Mouse (Mus musculus) thymus, postnatal 25 days (tissue): ENCODE results near the gene Slc19a3.

Experiments used
- DNase-seq: peaks from one replicate; pipeline ENCODE4 v3.0.0; 2022

Gene Slc19a3

DNA sequence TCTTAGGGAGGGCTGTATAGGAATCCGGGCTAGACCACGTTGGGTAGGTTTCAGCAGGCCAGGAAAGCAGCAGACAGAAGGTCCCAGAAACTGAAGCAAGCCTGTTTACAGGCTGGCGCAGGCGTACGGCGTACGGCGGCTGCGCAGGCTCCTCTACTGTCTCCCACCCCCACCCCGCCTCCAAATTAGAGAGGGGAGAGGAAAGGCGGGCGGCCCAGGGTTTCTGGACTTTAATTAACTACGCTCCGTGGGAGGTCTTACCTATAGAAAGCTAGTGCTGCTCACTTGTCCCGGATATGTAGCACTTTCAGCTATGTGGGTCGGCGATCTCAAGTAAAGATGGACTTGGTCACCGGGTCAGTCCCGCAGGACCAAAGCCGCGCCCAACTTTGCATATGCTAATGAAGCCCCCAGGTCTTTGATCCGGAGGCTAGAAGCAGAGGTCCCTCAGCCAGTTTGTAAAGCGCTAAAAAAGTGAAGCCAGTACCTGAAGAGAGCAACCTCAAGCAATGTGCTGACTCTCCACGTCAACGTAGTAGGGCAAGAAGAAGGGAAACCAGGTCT, at the start of gene Slc19a3:
Gene Slc19a3, minus strand, starts transcription at position 340 of the 564 bp plus-strand sequence.
- no peak for DNase-seq

DNA sequence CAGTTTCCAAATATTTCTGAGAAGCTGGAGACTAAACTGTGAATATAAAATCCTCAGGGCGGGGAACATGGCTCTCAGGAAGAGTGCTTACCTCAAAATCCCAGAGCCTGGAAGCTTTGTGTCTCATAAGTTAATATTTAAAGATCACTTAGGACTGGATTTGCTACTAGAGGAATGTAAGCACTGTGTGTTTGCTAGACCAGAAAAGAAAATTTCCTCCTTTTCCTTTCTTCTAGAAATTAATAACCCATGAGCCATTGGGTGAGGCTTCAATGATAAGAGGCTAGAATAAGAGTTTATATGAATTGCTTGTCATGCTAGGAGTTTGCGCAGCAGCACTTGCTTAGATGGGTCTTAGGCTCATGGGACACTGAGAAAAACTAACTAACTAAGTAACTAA, 46.5 kb upstream of the Slc19a3 start:
- no peak for DNase-seq

GRCm38 (mm10) chr1:83077016-83077415, 38.8 kb upstream of the Slc19a3 start:
- DNase-seq = no peak

- DNase-seq = peak; percentile 8
These were observed 38.1 kb upstream of the Slc19a3 start for GRCm38 (mm10) chr1:83076190-83076917.

- DNase-seq = no peak
These were observed 37.4 kb upstream of the Slc19a3 start for GRCm38 (mm10) chr1:83075526-83076189.

- no peak for DNase-seq
These were observed 29.0 kb upstream of the Slc19a3 start for GRCm38 (mm10) chr1:83067205-83067604.

DNA sequence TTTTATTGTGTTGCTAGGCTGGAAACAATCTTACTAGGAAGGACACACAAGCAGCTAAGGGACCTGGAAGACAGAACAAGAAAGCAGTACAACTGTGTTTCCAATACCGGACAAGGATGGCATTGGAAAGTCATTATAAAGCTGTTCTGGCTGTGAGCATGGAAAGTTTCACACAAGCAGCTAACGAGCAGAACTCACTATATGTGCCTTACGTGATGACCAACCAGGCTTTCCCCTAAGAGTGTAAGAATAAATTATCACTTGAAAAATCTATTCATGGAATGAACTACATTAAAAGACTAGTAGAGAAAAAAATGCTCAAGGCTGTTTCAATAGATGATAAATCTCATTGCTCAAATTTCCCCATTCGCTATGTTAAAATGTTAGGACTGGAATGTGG, 28.3 kb upstream of the Slc19a3 start:
- no peak for DNase-seq

GRCm38 (mm10) chr1:83064851-83065250, 26.6 kb upstream of the Slc19a3 start:
- DNase-seq = no peak

DNA sequence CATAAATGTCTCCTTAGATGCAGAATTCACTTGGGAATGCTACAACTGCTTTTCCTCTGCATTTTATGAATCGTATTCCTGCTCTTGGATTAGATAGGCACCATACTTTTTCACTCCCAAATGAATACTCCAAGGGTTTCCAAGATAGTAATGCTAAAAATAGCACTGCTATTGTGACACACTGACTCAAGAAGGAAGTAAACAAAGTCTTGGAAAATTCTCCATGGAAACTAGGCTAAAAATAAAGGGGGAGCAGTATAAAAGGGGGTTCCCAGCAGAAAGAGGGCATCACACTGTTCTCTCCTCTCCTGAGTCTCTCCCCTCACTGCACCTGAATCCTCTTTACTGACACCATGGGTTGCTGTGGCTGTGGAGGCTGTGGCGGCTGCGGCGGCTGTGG, 22.4 kb upstream of the Slc19a3 start, which contains the start of gene Krtap28-13:
Gene Krtap28-13, plus strand, starts transcription at position 288 of the 400 bp plus-strand sequence.
- no peak for DNase-seq

- no peak for DNase-seq
These were observed 21.0 kb upstream of the Slc19a3 start, which contains the start of gene A030005K14Rik for GRCm38 (mm10) chr1:83059278-83059677. Gene A030005K14Rik (minus strand): TSS chr1:83059378.

DNA sequence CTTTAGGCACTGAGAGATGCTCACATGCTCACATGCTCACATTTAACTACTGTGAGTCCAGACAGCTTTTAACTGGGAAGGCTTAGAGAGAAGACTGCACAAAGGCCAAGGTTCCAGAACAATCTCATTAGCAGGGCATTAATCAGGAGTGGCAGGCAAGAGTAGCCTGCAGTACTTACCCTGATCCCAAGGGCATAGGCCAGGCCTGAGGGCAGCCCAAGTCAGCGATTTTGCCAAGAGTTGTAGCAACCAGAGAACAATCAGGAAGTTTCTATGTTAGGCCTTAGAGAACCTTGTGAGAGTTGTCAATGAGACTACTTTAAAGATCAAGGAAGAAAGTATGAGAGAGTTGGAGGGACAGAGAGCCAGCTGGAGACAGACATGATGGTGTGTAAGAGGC, 20.2 kb upstream of the Slc19a3 start:
- DNase-seq = no peak

GRCm38 (mm10) chr1:83044882-83045427, 6.7 kb upstream of the Slc19a3 start, which contains the start of gene Gm47969:
Gene Gm47969 (plus strand): TSS chr1:83044932.
- no peak for DNase-seq

DNA sequence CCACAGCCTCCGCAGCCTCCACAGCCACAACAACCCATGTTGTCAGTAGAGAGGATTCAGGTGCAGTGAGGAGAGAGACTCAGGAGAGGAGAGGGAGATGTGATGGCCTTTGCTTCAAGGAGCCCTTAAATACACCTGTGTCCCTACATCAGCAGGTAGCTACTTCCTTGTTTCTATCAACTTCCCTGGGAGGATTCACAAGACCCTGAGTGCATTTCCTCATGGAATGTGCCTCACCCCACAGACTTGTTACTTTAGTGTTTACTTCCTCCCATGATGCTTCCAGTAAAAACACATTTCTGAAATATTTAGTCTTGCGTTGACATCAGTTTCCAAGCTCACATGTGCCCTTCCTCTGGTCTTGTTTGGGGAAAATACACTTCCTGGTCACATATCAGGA, 4.1 kb upstream of the Slc19a3 start, which contains the start of gene Krtap28-10:
Gene Krtap28-10, minus strand, starts transcription at position 101 of the 400 bp plus-strand sequence.
- DNase-seq = no peak

DNA sequence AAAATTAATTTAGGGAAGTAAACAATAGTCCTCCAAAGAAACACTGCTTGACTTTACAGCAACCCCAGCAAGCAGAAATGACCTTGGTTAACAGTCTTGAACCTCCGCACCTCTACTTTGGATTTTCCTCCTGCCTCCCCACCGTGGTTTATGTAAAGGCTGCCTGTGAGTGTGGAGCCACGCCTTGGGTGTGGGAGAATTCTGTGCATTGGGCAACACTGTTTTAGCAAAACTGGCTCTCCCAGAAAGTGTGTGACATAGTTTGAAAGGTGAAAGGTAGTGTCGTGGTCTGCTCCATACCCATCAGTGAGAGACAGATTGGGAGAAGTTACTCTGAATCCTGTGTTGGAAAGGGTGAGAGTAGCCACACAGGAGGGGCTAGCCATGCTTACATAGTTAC, 832 bp upstream of the Slc19a3 start:
- DNase-seq = no peak

GRCm38 (mm10) chr1:83036892-83037667, 1.2 kb downstream of the Slc19a3 start:
- DNase-seq = no peak

GRCm38 (mm10) chr1:83034509-83034908, 3.7 kb downstream of the Slc19a3 start:
- DNase-seq = no peak

- DNase-seq = no peak
These were observed 5.7 kb downstream of the Slc19a3 start for GRCm38 (mm10) chr1:83032508-83032907.

DNA sequence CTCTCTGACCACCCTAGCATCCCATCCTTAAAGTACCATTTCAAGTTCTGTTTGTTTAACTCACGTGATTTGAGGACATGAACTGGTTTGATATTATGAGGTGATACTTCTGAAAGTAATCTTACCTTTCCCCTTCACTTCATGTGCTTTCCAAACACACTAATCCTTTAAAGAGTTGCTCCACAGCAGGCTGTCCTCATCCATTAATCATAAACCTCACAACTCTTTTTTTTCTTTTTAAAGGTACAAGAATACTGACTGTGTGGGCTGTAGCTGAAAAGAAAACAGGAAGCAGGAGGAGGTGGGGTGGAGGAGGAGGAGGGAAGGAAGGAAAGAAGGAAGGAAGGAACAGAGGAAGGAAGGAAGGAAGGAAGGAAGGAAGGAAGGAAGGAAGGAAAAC, 6.3 kb downstream of the Slc19a3 start:
- no peak for DNase-seq

GRCm38 (mm10) chr1:83016556-83016955, 21.7 kb downstream of the Slc19a3 start:
- DNase-seq = no peak

GRCm38 (mm10) chr1:83015329-83015879, 22.8 kb downstream of the Slc19a3 start:
- no peak for DNase-seq

- no peak for DNase-seq
These were observed 23.8 kb downstream of the Slc19a3 start for GRCm38 (mm10) chr1:83014477-83014876.

DNA sequence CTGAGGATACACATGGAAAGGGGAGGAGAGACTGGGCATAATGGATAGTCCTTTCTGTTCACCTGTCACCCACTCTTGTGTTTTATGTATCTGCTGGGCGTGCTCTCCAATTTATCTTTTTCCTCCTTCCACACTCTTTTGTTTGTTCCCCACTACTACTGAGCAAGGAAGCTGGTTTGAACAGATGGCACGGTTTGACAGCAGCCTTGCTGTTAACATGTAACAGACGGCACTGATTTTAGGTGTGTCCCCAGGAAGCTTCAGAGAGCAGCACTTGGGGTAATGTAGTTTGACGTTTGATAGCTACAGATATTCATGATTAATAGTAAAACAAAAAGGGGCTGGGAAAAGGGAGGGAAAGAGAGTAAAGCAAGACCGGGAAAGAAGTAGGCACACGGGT, 30.8 kb downstream of the Slc19a3 start:
- no peak for DNase-seq
